Mouse (Mus musculus) bone marrow, adult 2 months (tissue): Measurements from ENCODE around the gene Inmt.

Source experiments
- CTCF ChIP-seq: fragments of 200-500 bp; IDR thresholded peaks from 2 replicates; pipeline ENCODE4 v1.5.1; 2011; ENCODE audit warnings: low read length, control low read depth; ENCODE audit not compliant: control insufficient read depth, insufficient read depth
- POLR2A ChIP-seq: fragments of 200-500 bp; IDR thresholded peaks from 2 replicates; pipeline ENCODE4 v1.6.1; 2011; ENCODE audit warnings: low read depth, mild to moderate bottlenecking, control low read depth, low read length, borderline replicate concordance; ENCODE audit not compliant: control insufficient read depth

DNA sequence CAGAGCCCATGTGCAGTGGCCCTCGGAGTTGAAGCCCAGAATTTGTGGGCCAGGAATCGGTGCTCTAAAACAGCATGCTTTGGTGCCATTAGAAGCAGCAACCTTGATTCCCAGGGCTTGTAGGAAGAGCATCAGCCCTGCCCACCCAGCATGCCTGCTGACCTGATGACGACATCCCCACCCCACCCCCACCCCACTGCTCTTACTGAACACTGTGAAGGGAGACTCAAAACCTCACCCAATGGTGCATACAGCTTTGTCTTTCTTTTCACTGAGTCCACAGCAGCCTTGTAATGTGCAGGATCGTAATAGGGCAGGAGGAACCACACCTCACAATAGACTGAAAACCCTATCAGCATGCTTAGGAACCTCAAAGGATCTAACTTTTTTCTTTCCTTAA, 28.7 kb downstream of the Inmt start:
- TF ChIP-seq CTCF (no peak), POLR2A (no peak)
